Mouse (Mus musculus) ES-Bruce4 (cell line): ENCODE results near the gene Col4a1.

Experiments
- CTCF ChIP-seq: IDR thresholded peaks from one replicate; pipeline ENCODE4 v1.8.1; 2011; ENCODE audit warnings: low read depth, low read length
- EP300 ChIP-seq: IDR thresholded peaks from 2 replicates; pipeline ENCODE4 v1.6.1; 2011; ENCODE audit warnings: low read depth, low read length; ENCODE audit not compliant: insufficient read depth
- POLR2A ChIP-seq: IDR thresholded peaks from one replicate; pipeline ENCODE4 v1.8.1; 2011; ENCODE audit warnings: low read length; ENCODE audit not compliant: insufficient read depth

DNA sequence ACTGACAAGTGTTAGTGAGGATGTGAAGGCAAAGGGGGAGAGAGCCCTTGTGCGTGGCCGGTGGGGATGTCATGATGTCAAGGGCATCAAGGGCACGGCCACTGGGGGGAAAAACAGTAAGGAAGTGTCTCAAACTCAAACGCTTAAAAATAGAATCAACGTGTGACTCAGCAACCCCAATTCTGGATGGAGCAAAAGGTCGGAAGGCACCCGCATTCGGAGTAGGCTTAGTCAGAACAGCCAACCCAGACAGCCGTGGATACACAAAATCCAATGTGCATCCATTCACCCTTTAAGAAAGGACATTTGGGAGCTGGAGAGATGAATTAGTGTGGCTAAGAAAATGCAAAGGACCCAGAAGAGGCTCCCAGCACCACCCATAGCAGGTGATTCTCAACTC, 107.1 kb downstream of the Col4a1 start:
- TF ChIP-seq CTCF (no peak), EP300 (no peak), POLR2A (no peak)
